Mouse (Mus musculus): ENCODE data around the gene Grwd1. TPM values are rescaled to one million over a fixed set of nuclear protein-coding genes. Genes with fewer than 3 reads are reported as not detected.

The Grwd1 gene
- total RNA-seq, 4 experiments from 2014 or later = 15.5 to 17.3 (median 16.1) TPM

DNA sequence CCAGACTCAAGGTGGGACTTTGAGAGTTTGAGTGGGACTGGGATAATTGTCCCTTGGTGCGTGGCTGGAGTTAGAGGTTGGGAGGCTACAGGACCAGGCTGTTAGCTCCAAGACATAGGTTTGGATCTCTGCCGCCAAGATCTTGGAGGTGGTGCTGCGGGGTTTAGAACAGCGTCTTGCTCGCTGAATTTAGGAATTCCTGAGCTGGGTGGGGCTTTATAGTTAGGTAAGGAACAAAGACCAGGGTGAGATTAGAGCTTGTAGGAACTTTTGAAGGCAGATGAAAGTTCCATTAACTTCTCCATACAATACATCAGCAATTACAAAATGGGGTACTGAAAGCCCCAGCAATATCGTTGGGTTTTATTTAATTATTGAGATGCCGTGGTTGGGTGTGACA lies 30.7 kb downstream of the Grwd1 start:
- no peak for DNase-seq (ENCODE audit: low spot score in 2 of 2)

DNA sequence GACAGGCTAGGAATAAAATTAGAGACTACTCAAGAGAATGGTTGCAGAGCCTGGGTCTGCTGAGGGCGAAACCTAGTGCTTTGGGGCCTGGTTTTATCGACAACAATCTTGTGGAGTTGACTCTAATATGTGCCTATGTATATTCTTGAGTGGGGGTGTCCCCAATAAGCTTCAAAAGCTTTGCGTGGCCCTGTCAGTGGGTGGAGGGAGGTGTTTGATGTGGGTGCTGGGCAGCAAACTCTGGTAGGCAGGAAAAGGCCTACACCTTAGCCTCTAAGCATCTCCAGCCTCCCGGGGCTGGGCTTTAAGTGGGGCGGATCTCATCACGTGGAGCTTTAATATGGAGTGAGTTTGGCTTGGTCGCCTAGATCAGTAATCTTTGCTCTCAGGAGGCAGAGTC lies 31.8 kb downstream of the Grwd1 start:
- no peak for DNase-seq (ENCODE audit: low spot score in 2 of 2)

DNA sequence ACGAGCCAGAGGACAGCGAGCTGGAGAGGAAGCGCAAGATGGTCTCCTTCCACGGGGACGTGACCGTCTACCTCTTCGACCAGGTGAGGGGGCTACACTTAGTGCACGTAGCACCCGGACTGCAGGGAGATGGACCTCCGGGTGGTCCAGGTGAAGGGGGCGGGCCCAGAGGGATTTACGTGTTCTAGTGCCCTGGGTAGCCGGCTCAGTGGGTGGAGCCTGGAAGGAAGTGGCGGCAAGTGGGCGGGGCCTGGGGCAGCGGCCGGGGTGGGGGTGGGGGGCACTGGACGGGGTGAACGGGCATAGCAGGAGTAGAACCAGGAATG lies 32.3 kb downstream of the Grwd1 start:
- DNase-seq (ENCODE audit: low spot score in 2 of 2) = no peak

DNA sequence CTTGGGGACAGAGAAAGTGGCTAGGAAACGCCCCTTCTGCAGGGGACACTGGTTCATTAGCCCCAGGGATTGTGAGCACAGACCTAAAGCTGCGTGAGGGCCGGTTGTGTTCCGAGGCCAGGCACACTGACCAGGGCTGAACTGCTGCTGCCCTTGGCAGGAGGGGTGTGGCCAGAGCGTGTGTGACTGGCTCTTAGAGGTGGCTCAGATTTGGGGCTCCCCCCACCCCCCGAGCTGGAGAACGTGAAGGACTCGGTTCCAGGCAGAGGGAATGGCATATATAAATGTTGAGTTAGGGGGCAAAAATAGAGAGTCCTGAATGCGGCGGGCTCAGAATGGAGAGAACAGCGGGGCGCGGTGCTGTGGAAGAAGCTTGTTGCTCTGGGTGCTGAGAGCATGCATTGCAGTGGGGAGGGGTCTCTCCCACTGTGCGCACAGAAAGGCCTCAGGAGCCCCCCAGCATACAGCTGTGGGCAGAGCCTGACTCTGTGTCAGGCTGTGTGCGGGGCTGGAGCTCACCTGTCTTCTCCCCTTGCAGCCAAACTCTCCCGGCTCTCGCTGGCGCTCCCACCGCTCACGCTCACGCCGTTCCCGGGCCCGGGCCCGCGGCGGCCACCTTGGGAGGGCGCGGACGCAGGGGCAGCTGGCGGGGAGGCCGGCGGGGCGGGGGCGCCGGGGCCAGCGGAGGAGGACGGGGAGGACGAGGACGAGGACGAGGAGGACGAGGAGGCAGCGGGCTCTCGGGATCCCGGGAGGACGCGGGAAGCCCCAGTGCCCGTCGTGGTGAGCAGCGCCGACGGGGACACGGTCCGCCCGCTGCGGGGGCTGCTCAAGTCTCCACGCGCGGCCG lies 32.9 kb downstream of the Grwd1 start:
- DNase-seq (ENCODE audit: low spot score in 2 of 2) = no peak

DNA sequence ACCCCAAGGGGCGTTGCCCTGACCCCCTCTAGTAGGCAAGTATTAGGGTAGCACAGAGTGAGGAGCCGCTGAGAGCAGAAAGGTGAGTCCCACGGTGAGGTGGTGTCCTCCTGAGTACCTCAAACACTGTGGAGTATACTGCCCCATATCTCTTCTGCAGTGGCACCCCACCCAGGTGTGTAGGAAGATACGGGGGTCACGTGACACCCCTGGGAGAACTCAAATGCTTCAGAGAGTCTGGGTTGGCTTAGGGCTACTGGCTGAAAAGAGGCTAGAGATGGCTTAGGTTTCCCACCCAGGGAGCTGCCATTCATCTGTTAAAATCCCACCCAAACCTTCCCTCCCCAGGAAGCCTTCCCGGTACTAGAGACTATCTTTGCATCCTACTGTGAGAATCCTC lies 33.8 kb downstream of the Grwd1 start:
- no peak for DNase-seq (ENCODE audit: low spot score in 2 of 2)

DNA sequence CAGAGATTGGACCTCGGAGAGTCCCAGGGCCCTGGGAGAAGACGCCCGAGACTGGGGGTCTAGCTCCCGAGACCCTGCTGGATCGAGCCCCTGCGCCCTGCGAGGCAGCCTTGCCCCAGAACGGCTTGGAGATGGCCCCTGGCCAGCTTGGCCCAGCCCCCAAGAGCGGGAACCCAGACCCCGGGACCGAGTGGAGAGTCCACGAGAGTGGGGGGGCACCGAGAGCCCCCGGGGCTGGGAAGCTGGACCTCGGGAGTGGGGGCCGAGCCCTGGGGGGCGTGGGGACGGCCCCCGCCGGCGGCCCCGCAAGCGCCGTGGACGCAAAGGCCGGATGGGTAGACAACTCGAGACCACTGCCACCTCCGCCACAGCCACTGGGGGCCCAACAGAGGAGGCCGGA lies 35.8 kb downstream of the Grwd1 start:
- no peak for DNase-seq (ENCODE audit: low spot score in 2 of 2)

DNA sequence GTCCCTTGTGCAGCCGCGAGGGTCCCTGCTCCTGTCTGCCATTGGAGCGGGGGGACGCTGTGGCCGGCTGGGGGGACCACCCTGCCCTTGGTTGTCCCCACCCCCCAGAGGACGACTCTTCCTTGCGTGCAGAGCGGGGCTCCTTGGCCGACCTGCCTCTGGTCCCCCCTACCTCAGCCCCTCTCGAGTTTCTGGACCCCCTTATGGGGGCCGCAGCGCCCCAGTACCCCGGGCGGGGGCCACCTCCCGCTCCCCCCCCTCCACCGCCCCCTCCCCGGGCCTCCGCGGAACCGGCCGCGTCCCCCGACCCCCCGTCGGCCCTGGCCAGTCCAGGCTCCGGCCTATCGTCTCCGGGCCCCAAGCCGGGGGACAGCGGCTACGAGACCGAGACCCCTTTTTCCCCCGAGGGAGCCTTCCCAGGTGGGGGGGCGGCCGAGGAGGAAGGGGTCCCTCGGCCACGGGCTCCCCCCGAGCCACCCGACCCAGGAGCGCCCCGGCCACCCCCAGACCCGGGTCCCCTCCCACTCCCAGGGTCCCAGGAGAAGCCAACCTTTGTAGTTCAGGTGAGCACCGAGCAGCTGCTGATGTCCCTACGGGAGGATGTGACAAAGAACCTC lies 36.7 kb downstream of the Grwd1 start:
- no peak for DNase-seq (ENCODE audit: low spot score in 2 of 2)

DNA sequence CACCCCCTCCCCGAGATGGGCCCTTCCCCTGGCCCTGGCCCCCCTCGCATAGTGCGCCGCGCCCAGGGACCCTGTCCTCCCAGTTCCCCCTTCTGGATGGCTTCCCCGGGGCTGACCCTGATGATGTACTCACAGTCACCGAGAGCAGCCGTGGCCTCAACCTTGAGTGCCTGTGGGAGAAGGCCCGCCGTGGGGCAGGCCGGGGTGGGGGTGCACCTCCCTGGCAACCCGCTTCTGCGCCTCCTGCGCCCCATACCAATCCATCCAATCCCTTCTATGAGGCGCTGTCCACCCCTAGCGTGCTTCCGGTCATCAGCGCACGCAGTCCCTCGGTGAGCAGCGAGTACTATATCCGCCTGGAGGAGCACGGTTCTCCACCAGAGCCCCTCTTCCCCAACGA lies 37.5 kb downstream of the Grwd1 start:
- no peak for DNase-seq (ENCODE audit: low spot score in 2 of 2)

DNA sequence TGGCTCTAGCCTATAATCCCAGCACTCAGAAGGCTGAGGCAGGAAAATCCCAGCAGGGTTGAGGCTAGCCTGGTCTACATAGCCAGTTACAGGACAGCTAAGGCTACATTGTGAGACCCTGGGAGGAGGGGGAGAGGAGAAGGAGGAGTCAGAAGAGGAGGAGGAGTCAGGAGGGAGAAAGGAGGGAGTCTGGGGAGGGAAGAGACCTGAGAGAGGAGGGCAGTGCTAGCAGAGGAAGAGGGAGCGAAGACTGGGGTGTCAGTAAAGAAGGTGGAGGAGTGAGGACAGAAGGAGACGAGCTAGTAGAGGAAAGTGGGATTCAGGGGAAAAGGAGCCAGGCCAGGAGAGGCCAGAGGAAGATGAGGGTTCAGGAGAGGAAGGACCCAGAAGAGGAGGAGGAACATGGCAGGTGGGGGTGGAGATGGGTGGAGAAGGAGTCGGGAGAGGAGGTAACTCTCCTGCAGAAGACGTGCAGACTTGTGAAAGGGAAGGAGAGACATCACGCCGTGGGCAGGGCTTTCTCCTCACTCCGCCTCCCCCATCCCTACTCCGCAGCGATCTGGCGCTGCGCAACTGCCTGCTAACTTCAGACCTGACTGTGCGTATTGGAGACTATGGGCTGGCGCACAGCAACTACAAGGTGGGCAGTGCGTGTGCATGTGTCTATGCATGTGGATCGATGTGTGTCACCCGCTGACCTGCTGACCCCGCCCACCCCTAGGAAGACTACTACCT lies 38.8 kb downstream of the Grwd1 start:
- DNase-seq (ENCODE audit: low spot score in 2 of 2) = no peak

DNA sequence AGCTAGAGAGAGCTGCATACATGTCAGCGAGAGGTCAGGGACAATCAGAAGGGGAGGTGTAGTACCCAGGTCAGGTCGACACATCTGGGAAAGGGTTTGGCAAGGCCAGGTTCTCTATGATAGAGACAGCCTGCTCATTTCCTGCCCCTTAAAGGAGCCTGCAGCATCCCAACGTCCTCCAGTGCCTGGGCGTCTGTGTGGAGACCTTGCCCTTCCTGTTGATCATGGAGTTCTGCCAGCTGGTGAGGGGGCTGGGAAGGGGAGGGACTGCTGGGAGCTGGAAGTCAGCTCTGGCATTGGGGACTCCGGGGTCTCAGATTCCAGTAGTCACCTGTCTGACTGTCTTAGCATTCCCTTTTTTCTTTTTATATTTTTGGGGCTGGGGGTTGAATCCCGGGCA lies 40.0 kb downstream of the Grwd1 start:
- DNase-seq (ENCODE audit: low spot score in 2 of 2) = no peak

DNA sequence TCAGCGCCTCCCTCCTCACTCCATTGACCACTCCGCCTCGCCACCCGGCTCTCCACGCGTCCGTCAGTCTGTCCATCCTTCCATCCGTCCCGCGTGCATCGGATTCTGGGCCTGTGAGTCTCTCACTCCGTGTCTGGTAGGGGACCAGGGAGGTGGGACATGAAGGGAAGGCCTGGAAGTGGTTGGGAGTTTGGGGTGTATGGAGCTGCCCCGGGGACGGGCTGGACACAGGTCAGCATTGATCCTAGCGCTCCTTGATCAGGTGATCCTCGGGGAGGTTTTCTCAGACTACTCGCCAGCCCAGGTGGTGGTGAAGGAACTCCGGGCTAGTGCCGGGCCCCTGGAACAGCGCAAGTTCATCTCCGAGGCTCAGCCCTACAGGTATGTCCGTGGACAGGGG lies 43.1 kb downstream of the Grwd1 start:
- DNase-seq (ENCODE audit: low spot score in 2 of 2) = no peak

DNA sequence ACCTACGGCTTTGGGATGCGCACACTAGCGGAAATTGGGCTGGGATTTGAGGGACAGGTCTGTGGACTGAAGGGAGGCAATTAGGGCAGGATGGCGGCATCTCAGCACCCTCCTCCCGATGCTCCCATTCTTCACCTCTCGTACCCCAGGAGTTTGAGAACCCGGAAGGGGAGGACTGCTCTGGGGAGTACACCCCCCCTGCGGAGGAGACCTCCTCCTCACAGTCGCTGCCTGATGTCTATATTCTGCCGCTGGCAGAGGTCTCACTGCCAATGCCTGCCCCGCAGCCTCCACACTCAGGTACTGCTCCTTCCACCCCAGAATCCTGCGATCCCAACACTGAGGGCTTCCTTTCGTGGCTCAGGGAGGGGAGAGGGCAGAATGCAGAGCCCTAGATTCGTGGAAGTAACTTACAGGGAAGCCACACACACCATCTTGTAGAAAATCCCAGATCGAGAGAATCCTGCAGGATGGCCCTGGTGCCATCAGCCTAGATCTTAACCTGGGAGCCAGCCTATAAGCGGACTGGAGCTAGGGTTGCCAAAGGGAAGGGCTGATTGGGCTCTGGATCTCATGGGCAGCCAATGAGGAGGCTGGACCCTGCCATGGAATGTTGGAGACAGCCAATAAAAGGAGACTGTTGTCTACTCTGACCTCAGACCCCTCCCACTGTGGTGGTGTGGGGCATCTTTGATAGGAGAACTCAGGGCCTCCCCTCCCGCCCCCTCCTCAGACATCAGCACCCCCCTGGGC lies 43.9 kb downstream of the Grwd1 start:
- DNase-seq (ENCODE audit: low spot score in 2 of 2) = no peak

DNA sequence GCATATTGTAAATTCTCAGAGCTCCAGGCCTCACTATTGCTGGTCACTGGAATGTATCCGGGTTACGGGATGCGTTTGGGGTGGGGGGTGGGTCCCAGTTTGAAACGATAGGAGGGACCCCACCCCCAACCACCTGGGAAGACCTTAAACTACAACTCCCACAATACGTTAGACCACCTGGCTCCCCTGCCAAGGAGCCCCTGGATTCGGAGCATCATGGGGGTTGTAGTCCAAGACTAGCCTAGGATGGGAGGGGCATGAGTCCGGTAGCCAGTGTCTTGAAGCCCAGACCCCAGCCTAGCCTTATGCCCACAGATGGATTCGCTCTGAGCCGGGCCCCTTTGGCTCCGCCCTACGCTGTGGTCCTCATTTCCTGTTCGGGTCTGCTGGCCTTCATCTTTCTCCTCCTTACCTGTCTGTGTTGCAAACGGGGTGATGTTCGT lies 44.6 kb downstream of the Grwd1 start:
- no peak for DNase-seq (ENCODE audit: low spot score in 2 of 2)

DNA sequence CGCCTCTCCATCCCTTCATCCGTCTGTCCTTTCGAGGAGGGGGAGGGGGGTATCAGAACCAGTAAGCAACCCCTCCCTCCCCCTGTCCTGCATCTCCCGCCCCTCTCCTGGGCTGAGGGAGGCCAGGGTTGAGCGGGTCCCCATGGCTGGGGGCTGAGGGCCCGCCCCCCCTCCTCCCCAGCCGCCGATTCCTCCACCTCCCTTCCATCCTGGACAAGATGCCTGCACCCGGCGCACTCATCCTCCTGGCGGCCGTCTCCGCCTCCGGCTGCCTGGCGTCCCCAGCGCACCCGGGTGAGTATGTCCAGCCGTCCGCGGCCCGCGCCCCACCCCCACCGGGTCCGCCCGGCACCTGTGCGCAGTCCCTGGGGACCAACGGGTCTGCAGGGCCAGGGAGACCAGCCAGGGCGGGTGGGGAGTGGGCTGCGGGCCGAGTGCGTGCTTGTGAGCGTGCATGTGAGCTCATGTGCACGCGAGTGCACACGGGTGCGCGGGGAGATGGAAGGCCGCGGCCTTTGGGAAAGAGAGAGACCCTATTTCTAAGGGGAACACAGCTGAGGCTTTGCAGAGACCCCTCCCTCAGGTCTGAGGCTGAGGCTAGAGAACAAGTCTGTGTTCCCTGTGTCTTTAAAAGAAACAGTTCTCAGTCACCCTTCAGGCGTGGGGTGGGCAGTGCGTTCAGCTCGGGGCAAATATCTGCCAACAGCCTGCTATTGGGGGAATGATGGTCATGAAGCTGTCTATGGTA lies 45.2 kb downstream of the Grwd1 start:
- no peak for DNase-seq (ENCODE audit: low spot score in 2 of 2)

DNA sequence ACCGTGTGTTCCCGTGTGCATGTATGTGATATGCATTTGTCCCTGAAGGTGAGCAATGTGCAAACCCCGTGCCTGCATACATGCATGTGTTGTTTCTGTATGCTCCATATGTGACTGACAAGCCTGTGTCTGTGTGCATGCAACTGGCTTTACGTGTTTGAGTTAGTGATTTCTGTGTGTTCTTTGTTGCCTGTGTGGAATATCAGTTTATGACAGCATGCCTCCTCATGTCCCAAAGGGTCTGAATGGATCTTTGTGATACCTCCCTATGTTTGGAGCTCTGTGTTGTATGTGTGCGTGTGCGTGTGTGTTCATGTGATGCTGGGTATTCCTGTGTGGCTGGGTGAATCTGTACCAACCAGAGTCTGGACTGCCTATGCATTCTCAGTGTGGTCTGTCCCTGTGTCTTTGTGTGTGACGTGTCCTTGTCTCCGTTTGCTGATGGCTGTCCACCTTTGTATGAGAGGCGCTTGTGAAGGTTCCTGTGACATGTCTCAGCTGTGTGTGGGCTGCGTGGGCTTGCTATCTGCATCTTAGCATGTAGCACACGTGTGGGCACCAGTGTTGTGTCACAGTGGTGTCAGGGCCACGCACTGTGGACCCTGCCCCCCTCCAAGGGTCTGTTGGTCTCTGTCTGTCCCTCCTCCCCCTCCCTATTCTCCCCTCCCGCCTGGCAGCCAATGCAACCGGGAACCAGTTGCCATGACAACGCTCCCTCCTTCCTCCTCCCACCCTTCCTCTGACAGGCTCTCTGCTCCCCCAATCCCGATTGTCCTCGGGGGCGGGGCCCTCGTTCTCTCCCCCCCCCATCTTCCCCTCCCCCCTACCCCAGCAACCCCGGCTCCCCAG lies 46.0 kb downstream of the Grwd1 start, which contains the start of gene Sult2b1:
TSS of gene Sult2b1 (minus strand) at position 146 of the 849 bp plus-strand sequence.
- DNase-seq (ENCODE audit: low spot score in 2 of 2) = no peak

DNA sequence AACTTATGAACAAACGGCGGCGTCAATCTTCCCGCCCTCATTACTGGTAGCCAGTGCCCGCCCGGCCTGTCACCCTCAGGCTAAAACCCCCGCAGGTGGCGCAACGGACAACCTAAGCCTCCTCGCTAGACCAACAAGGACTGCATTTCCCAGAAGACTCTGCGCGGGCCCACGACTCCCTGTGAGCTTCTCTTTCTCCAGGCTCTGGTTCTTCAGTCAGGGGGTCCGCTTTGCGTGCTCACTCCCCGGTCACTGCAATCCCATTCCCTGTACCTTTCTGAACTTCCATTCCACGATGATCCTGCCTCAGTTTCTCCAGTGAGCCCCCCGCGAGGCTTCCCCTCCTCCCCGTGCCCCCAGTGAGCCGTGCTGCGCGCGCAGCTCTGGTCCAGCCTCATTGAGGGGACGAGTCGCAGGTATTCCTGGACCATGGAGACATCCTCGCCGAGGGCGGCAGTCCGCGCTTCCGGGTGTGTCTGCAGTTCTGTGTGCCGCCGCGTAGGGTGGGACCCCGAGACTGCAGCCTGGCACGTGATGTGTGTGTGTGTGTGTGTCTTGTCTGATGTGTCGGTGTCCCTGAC lies 47.1 kb downstream of the Grwd1 start, which contains the start of gene Lmtk3:
TSS of gene Lmtk3 (plus strand) at position 228 of the 581 bp plus-strand sequence.
- DNase-seq (ENCODE audit: low spot score in 2 of 2) = peak in 1 of 2 experiments; percentile 24

DNA sequence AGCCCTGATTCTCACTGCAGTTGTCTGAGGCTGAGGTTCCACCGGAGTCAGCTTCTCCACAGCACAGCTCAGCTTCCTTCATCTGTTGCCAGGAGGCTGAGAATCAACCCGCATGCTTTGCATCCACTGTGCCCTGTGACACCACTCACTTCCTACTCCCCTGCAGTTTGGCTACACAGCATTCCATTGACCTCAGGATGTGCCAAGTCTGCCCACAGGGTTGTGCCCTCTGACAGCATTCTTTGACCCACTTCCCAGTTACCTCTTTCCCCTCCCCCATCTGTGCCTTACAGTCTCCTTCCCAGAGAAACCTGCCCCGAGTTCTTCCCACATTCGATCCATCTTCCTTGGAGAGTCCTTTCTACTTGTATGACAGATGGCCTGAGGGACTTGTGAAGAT lies 48.5 kb downstream of the Grwd1 start:
- no peak for DNase-seq (ENCODE audit: low spot score in 2 of 2)

DNA sequence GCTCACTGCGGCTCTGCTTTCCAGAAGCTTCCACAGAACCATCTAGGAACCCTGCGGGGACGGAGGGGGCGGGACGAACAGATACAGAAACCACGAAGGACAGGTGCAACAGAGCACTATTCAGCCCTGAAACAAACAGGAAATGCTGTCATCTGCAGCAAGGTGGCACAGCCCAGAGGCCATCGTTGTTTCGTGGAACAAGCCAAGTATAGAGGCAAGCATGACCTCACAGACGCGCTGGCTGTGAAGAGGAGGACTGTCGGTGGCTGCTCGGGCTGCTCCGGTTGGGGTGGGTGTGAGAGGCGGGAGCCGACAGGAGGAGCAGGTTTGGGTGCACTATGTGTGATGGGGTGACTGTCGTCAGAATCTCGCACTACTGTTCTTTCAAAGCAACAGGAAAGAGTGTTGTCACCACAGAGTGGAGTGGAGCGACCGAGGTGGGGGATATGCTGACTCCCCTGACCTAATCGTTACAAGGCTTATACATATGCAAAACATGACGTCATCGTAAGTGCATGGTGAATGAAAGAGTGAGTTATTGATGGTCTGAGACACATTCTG lies 51.6 kb downstream of the Grwd1 start:
- DNase-seq (ENCODE audit: low spot score in 2 of 2) = no peak

DNA sequence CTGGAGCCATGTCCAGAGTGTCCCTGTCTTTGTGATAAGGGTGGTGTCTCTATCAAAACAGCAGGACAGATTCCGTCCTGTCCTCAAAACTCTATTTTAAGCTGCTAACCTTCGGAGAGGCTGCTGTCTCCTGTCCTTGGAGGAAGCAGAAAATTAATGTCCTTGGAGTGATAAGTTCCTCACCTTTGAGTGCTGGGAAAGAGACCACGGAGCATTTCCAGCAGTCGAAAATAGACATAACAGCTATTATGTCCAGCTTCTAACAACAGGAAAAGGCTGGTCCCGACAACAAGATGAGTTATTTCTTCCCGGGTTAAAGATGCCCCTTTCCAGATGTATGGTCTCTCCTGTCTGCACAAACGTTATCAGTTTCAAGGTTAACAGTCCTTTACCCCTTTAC lies 55.5 kb downstream of the Grwd1 start:
- no peak for DNase-seq (ENCODE audit: low spot score in 2 of 2)

All from gastrocnemius, adult 8-10 months (tissue).